11 mouse cellular contexts compared by ENCODE assay signal in the genomic region with DNA sequence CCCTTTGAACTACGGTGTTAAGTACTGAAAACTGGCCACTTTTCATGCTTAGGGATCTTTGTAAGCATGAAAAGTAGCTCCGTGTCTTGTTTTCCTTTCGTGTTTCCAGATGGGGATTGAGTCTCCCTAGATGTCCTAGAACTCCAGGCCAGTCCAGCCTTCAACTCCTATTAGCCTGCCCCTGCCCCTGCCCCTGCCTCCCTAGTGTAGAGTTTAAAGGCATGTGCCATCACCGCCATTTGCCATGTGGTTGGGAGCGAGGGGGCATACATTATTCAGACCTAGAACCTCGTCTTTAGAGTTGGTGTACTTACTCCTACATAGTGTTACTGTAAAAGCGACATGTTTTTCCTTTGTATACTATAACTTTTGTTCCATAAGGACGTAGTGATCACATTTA. TPM values are rescaled to one million over a fixed set of nuclear protein-coding genes. Genes with fewer than 3 reads are reported as not detected.
A peak's percentile ranks its signal among the peaks of the same experiment; 100 is the strongest.
DNase-seq lines count a peak whose midpoint lies in the region; ATAC-seq and TF ChIP-seq lines count a peak whose summit lies in the region.
"Not testable (repeated sequence)": the region's sequence is repeated elsewhere in the genome, so short reads cannot be mapped to it uniquely, and the experiment has no call there.
"Had no signal": no experiment of that assay in that cellular context is flagged by ENCODE, and none has a peak within 500 bp of the region (broad histone marks: within the 10 kb centered on the region; RNA-seq: fewer than 3 reads in every experiment).

No protein-coding gene starts in this region.

- WGBS in embryonic facial prominence, embryonic 11.5 days: no CpG with 5 or more reads among the region's 8 CpGs
- WGBS in forebrain, embryonic 13.5 days: no CpG with 5 or more reads among the region's 8 CpGs
- WGBS in heart, embryonic 14.5 days: no CpG with 5 or more reads among the region's 8 CpGs
- no CpG with 5 or more reads among the region's 8 CpGs for WGBS in intestine, embryonic 15.5 days
- WGBS in limb, embryonic 12.5 days: no CpG with 5 or more reads among the region's 8 CpGs
- WGBS in liver, postnatal 0 days (ENCODE audit: insufficient replicate concordance): no CpG with 5 or more reads among the region's 8 CpGs
- no CpG with 5 or more reads among the region's 8 CpGs for WGBS in midbrain, embryonic 12.5 days
- WGBS in neural tube, embryonic 12.5 days: no CpG with 5 or more reads among the region's 8 CpGs

- not testable (repeated sequence) for H3K4me2 ChIP-seq in embryonic facial prominence, embryonic 11.5 days (ENCODE audit: low read depth, low read length); forebrain, embryonic 13.5 days; heart, embryonic 14.5 days (ENCODE audit: low read length); intestine, embryonic 15.5 days (replicated peaks); limb, embryonic 12.5 days; liver, postnatal 0 days (ENCODE audit: low read depth, low read length); midbrain, embryonic 12.5 days (replicated peaks); neural tube, embryonic 12.5 days (replicated peaks)

- peak; percentile 21; the same call in 1 of the 2 replicates for ATAC-seq in embryonic facial prominence, embryonic 11.5 days (replicated peaks; ENCODE audit: insufficient number of reproducible peaks, low FRiP score, low TSS enrichment, low read depth)
- ATAC-seq in forebrain, embryonic 13.5 days: peak; percentile 34
- ATAC-seq in heart, embryonic 14.5 days (ENCODE audit: insufficient number of reproducible peaks, insufficient read depth, low FRiP score, low read depth): peak; percentile 22; the same call in 1 of the 2 replicates
- peak; percentile 31 for ATAC-seq in intestine, embryonic 15.5 days
- ATAC-seq in limb, embryonic 12.5 days (ENCODE audit: insufficient number of reproducible peaks, insufficient read depth, low FRiP score, low TSS enrichment, low read depth): peak; percentile 24; the same call in 1 of the 2 replicates
- peak; percentile 19 for ATAC-seq in liver, postnatal 0 days
- peak; percentile 47; the same call in 1 of the 2 replicates for ATAC-seq in midbrain, embryonic 12.5 days (ENCODE audit: low FRiP score, low read depth)
- peak; percentile 46 for ATAC-seq in neural tube, embryonic 12.5 days (ENCODE audit: low FRiP score, low read depth)

- not testable (repeated sequence) for H3K36me3 ChIP-seq in embryonic facial prominence, embryonic 11.5 days (replicated peaks; ENCODE audit: control insufficient read depth, insufficient read depth, low read depth, low read length); forebrain, embryonic 13.5 days (ENCODE audit: poor library complexity, severe bottlenecking); heart, embryonic 14.5 days (ENCODE audit: control insufficient read depth, insufficient read depth, low read length); intestine, embryonic 15.5 days; limb, embryonic 12.5 days; liver, postnatal 0 days (replicated peaks; ENCODE audit: insufficient read depth, low read length); midbrain, embryonic 12.5 days; neural tube, embryonic 12.5 days

- not testable (repeated sequence) for H3K9me3 ChIP-seq in embryonic facial prominence, embryonic 11.5 days (replicated peaks; ENCODE audit: control insufficient read depth, low read length); forebrain, embryonic 13.5 days (replicated peaks); heart, embryonic 14.5 days (ENCODE audit: control insufficient read depth, low read length); intestine, embryonic 15.5 days; limb, embryonic 12.5 days; liver, postnatal 0 days (ENCODE audit: low read length); midbrain, embryonic 12.5 days; neural tube, embryonic 12.5 days

- H3K9ac ChIP-seq in embryonic facial prominence, embryonic 11.5 days (replicated peaks; ENCODE audit: low read length); forebrain, embryonic 13.5 days; heart, embryonic 14.5 days (ENCODE audit: low read length); intestine, embryonic 15.5 days; limb, embryonic 12.5 days (replicated peaks); liver, postnatal 0 days (replicated peaks); midbrain, embryonic 12.5 days (replicated peaks); neural tube, embryonic 12.5 days: not testable (repeated sequence)

- H3K27ac ChIP-seq in embryonic facial prominence, embryonic 11.5 days (replicated peaks; ENCODE audit: low read depth, low read length); forebrain, embryonic 13.5 days; heart, embryonic 14.5 days (replicated peaks in 1 of 2; ENCODE audit: control insufficient read depth in 1 of 2, insufficient read depth in 1 of 2, low read depth in 2 of 2, low read length in 2 of 2); intestine, embryonic 15.5 days; limb, embryonic 12.5 days; liver, postnatal 0 days (ENCODE audit: low read depth); midbrain, embryonic 12.5 days (replicated peaks); neural tube, embryonic 12.5 days: not testable (repeated sequence)

- DNase-seq in embryonic facial prominence, embryonic 11.5 days (ENCODE audit: low spot score); liver, postnatal 0 days: not testable (repeated sequence)

- not testable (repeated sequence) for H3K27me3 ChIP-seq in embryonic facial prominence, embryonic 11.5 days (ENCODE audit: control insufficient read depth, insufficient read depth, low read length); forebrain, embryonic 13.5 days; heart, embryonic 14.5 days (ENCODE audit: control insufficient read depth, insufficient read depth, low read length); intestine, embryonic 15.5 days (replicated peaks); limb, embryonic 12.5 days; liver, postnatal 0 days (ENCODE audit: insufficient read depth, low read length); midbrain, embryonic 12.5 days; neural tube, embryonic 12.5 days (replicated peaks)

- TF ChIP-seq CTCF in liver, postnatal 0 days (IDR thresholded peaks at IDR 0.05; ENCODE audit: low read depth): not testable (repeated sequence)

- H3K4me3 ChIP-seq in embryonic facial prominence, embryonic 11.5 days (ENCODE audit: low read depth, low read length); forebrain, embryonic 13.5 days; heart, embryonic 14.5 days (ENCODE audit: control insufficient read depth in 1 of 2, insufficient read depth in 1 of 2, low read depth in 1 of 2, low read length in 2 of 2); intestine, embryonic 15.5 days (replicated peaks); limb, embryonic 12.5 days (replicated peaks); liver, postnatal 0 days (ENCODE audit: low read depth, low read length); midbrain, embryonic 12.5 days; neural tube, embryonic 12.5 days: not testable (repeated sequence)

- TF ChIP-seq EP300 in liver, postnatal 0 days (IDR thresholded peaks at IDR 0.05; ENCODE audit: low read depth): not testable (repeated sequence)

- H3K4me1 ChIP-seq in embryonic facial prominence, embryonic 11.5 days (ENCODE audit: control insufficient read depth, insufficient read depth, low read length); forebrain, embryonic 13.5 days; heart, embryonic 14.5 days (ENCODE audit: control insufficient read depth in 2 of 2, insufficient read depth in 2 of 2, low read length in 2 of 2); intestine, embryonic 15.5 days (replicated peaks); limb, embryonic 12.5 days (replicated peaks); liver, postnatal 0 days (ENCODE audit: insufficient read depth); midbrain, embryonic 12.5 days; neural tube, embryonic 12.5 days: not testable (repeated sequence)

RNA-seq across cellular contexts. Expression of gene Hist1h4m, which starts 0.5 kb away (rescaled TPM):
- polyA plus RNA-seq in embryonic facial prominence, embryonic 11.5 days (2014; fragmentation: Nextera tagmentation; extraction: Ambion mirVana): not detected in 2 replicates
- not detected in 2 replicates for polyA plus RNA-seq in forebrain, embryonic 13.5 days (2015; fragmentation: Nextera tagmentation; extraction: Ambion mirVana)
- not detected in 2 replicates for polyA plus RNA-seq in heart, embryonic 14.5 days (2014; fragmentation: Nextera tagmentation; extraction: Ambion mirVana)
- polyA plus RNA-seq in intestine, embryonic 15.5 days (2015; fragmentation: Nextera tagmentation; extraction: Ambion mirVana): not detected in 2 replicates
- polyA plus RNA-seq in limb, embryonic 12.5 days (2016; fragmentation: Nextera tagmentation; extraction: Ambion mirVana): not detected in 2 replicates
- not detected in 2 replicates for polyA plus RNA-seq in liver, postnatal 0 days (2015; fragmentation: Nextera tagmentation; extraction: Ambion mirVana)
- not detected in 2 replicates for polyA plus RNA-seq in midbrain, embryonic 12.5 days (2016; fragmentation: Nextera tagmentation; extraction: Ambion mirVana)
- not detected in 2 replicates for polyA plus RNA-seq in neural tube, embryonic 12.5 days (2016; fragmentation: Nextera tagmentation; extraction: Ambion mirVana)
- polyA plus RNA-seq: gonadal fat pad, adult 2 months; heart, embryonic 13.5 days; testis, adult 2 months had no signal

RNA-seq across cellular contexts. Expression of gene Hist1h2ao, which starts 0.8 kb away (rescaled TPM):
- 2.8 TPM in 1 of 2 replicates, not detected in the other for polyA plus RNA-seq in embryonic facial prominence, embryonic 11.5 days (2014; fragmentation: Nextera tagmentation; extraction: Ambion mirVana)
- 1.9 TPM in 1 of 2 replicates, not detected in the other for polyA plus RNA-seq in forebrain, embryonic 13.5 days (2015; fragmentation: Nextera tagmentation; extraction: Ambion mirVana)
- not detected in 2 replicates for polyA plus RNA-seq in heart, embryonic 14.5 days (2014; fragmentation: Nextera tagmentation; extraction: Ambion mirVana)
- polyA plus RNA-seq in intestine, embryonic 15.5 days (2015; fragmentation: Nextera tagmentation; extraction: Ambion mirVana): 1.7 TPM in 1 of 2 replicates, not detected in the other
- polyA plus RNA-seq in limb, embryonic 12.5 days (2016; fragmentation: Nextera tagmentation; extraction: Ambion mirVana): not detected in 2 replicates
- not detected in 2 replicates for polyA plus RNA-seq in liver, postnatal 0 days (2015; fragmentation: Nextera tagmentation; extraction: Ambion mirVana)
- polyA plus RNA-seq in midbrain, embryonic 12.5 days (2016; fragmentation: Nextera tagmentation; extraction: Ambion mirVana): not detected in 2 replicates
- polyA plus RNA-seq in neural tube, embryonic 12.5 days (2016; fragmentation: Nextera tagmentation; extraction: Ambion mirVana): not detected in 2 replicates
- polyA plus RNA-seq: gonadal fat pad, adult 2 months; heart, embryonic 13.5 days; testis, adult 2 months had no signal

RNA-seq across cellular contexts. Expression of gene Hist1h2bq, which starts 1.1 kb away (rescaled TPM):
- 23.5 and 23.8 TPM in 2 replicates for polyA plus RNA-seq in embryonic facial prominence, embryonic 11.5 days (2014; fragmentation: Nextera tagmentation; extraction: Ambion mirVana)
- polyA plus RNA-seq in forebrain, embryonic 13.5 days (2015; fragmentation: Nextera tagmentation; extraction: Ambion mirVana): 24.9 and 25.3 TPM in 2 replicates
- 9.4 and 9.6 TPM in 2 replicates for polyA plus RNA-seq in heart, embryonic 14.5 days (2014; fragmentation: Nextera tagmentation; extraction: Ambion mirVana)
- 14.5 and 16.7 TPM in 2 replicates for polyA plus RNA-seq in intestine, embryonic 15.5 days (2015; fragmentation: Nextera tagmentation; extraction: Ambion mirVana)
- 36.6 and 45.0 TPM in 2 replicates for polyA plus RNA-seq in limb, embryonic 12.5 days (2016; fragmentation: Nextera tagmentation; extraction: Ambion mirVana)
- 14.3 and 15.4 TPM in 2 replicates for polyA plus RNA-seq in liver, postnatal 0 days (2015; fragmentation: Nextera tagmentation; extraction: Ambion mirVana)
- polyA plus RNA-seq in midbrain, embryonic 12.5 days (2016; fragmentation: Nextera tagmentation; extraction: Ambion mirVana): 18.5 and 23.3 TPM in 2 replicates
- 17.1 and 26.1 TPM in 2 replicates for polyA plus RNA-seq in neural tube, embryonic 12.5 days (2016; fragmentation: Nextera tagmentation; extraction: Ambion mirVana)

RNA-seq across cellular contexts. Expression of gene Hist1h4n, which starts 20.9 kb away (rescaled TPM):
- 13.9 and 16.6 TPM in 2 replicates for polyA plus RNA-seq in embryonic facial prominence, embryonic 11.5 days (2014; fragmentation: Nextera tagmentation; extraction: Ambion mirVana)
- 12.8 and 20.2 TPM in 2 replicates for polyA plus RNA-seq in forebrain, embryonic 13.5 days (2015; fragmentation: Nextera tagmentation; extraction: Ambion mirVana)
- polyA plus RNA-seq in heart, embryonic 14.5 days (2014; fragmentation: Nextera tagmentation; extraction: Ambion mirVana): 5.9 and 10.4 TPM in 2 replicates
- polyA plus RNA-seq in intestine, embryonic 15.5 days (2015; fragmentation: Nextera tagmentation; extraction: Ambion mirVana): 12.0 and 15.9 TPM in 2 replicates
- polyA plus RNA-seq in limb, embryonic 12.5 days (2016; fragmentation: Nextera tagmentation; extraction: Ambion mirVana): 21.2 and 21.3 TPM in 2 replicates
- 9.2 and 9.8 TPM in 2 replicates for polyA plus RNA-seq in liver, postnatal 0 days (2015; fragmentation: Nextera tagmentation; extraction: Ambion mirVana)
- polyA plus RNA-seq in midbrain, embryonic 12.5 days (2016; fragmentation: Nextera tagmentation; extraction: Ambion mirVana): 11.5 and 17.5 TPM in 2 replicates
- 11.4 and 12.4 TPM in 2 replicates for polyA plus RNA-seq in neural tube, embryonic 12.5 days (2016; fragmentation: Nextera tagmentation; extraction: Ambion mirVana)

RNA-seq across cellular contexts. Expression of gene Hist1h2ap, which starts 22.2 kb away (rescaled TPM):
- 5,875 and 5,942 TPM in 2 replicates for polyA plus RNA-seq in embryonic facial prominence, embryonic 11.5 days (2014; fragmentation: Nextera tagmentation; extraction: Ambion mirVana)
- polyA plus RNA-seq in forebrain, embryonic 13.5 days (2015; fragmentation: Nextera tagmentation; extraction: Ambion mirVana): 4,205 and 5,125 TPM in 2 replicates
- polyA plus RNA-seq in heart, embryonic 14.5 days (2014; fragmentation: Nextera tagmentation; extraction: Ambion mirVana): 1,528 and 1,577 TPM in 2 replicates
- polyA plus RNA-seq in intestine, embryonic 15.5 days (2015; fragmentation: Nextera tagmentation; extraction: Ambion mirVana): 2,704 and 3,243 TPM in 2 replicates
- 6,267 and 7,120 TPM in 2 replicates for polyA plus RNA-seq in limb, embryonic 12.5 days (2016; fragmentation: Nextera tagmentation; extraction: Ambion mirVana)
- polyA plus RNA-seq in liver, postnatal 0 days (2015; fragmentation: Nextera tagmentation; extraction: Ambion mirVana): 3,753 and 3,756 TPM in 2 replicates
- 4,827 and 5,103 TPM in 2 replicates for polyA plus RNA-seq in midbrain, embryonic 12.5 days (2016; fragmentation: Nextera tagmentation; extraction: Ambion mirVana)
- 3,361 and 3,805 TPM in 2 replicates for polyA plus RNA-seq in neural tube, embryonic 12.5 days (2016; fragmentation: Nextera tagmentation; extraction: Ambion mirVana)
